ENCODE assay signal across 8 mouse cellular contexts in genomic region chr3:104441435-104441834, GRCm38 (mm10).
DNase-seq lines count a peak whose midpoint lies in the region; ATAC-seq lines count a peak whose summit lies in the region.

No protein-coding gene starts in this region.

- H3K9me3 ChIP-seq in embryonic facial prominence, embryonic 10.5 days: no peaks in the 10 kb centered on the region
- no peaks in the 10 kb centered on the region for H3K9me3 ChIP-seq in limb, embryonic 10.5 days (replicated peaks)
- H3K9me3 ChIP-seq in midbrain, embryonic 13.5 days: no peaks in the 10 kb centered on the region

- 82% methylated on average over 7 of the region's 7 CpGs for WGBS in embryonic facial prominence, embryonic 10.5 days
- 68% methylated on average over 7 of the region's 7 CpGs for WGBS in limb, embryonic 10.5 days
- WGBS in midbrain, embryonic 13.5 days: 92% methylated on average over 7 of the region's 7 CpGs

- H3K4me2 ChIP-seq in midbrain, embryonic 13.5 days (replicated peaks): peak overlapping the region; percentile 47

- DNase-seq in embryo, embryonic 9.5 days (ENCODE audit: extremely low spot score): peak; percentile 14
- no peak for DNase-seq in embryo, embryonic 10.5 days (ENCODE audit: low spot score)
- DNase-seq in embryonic facial prominence, embryonic 10.5 days (ENCODE audit: low spot score): no peak
- DNase-seq in limb, embryonic 10.5 days (ENCODE audit: low spot score): no peak
- no peak for DNase-seq in left cerebral cortex, adult 18-20 months (ENCODE audit: low spot score in 2 of 2)
- no peak for DNase-seq in right cerebral cortex, postnatal 36 days (ENCODE audit: low spot score in 2 of 2)
- DNase-seq in right cerebral cortex, postnatal 10 days (ENCODE audit: low spot score in 2 of 2): no peak

- H3K4me3 ChIP-seq in embryonic facial prominence, embryonic 10.5 days: no peak overlapping the region
- peak overlapping the region; percentile 41 for H3K4me3 ChIP-seq in limb, embryonic 10.5 days
- H3K4me3 ChIP-seq in midbrain, embryonic 13.5 days (replicated peaks): peak overlapping the region; percentile 20; the same call in 1 of the 2 replicates

- no peaks in the 10 kb centered on the region for H3K36me3 ChIP-seq in embryonic facial prominence, embryonic 10.5 days (replicated peaks)
- no peaks in the 10 kb centered on the region for H3K36me3 ChIP-seq in limb, embryonic 10.5 days
- no peaks in the 10 kb centered on the region for H3K36me3 ChIP-seq in midbrain, embryonic 13.5 days

- H3K4me1 ChIP-seq in embryonic facial prominence, embryonic 10.5 days: peaks cover 19% of the 10 kb centered on the region
- peaks cover 12% of the 10 kb centered on the region for H3K4me1 ChIP-seq in limb, embryonic 10.5 days
- peaks cover 12% of the 10 kb centered on the region; the same call in 1 of the 2 replicates for H3K4me1 ChIP-seq in midbrain, embryonic 13.5 days (replicated peaks)

- no peaks in the 10 kb centered on the region for H3K27me3 ChIP-seq in embryonic facial prominence, embryonic 10.5 days (replicated peaks; ENCODE audit: low read depth, poor library complexity, severe bottlenecking)
- no peaks in the 10 kb centered on the region for H3K27me3 ChIP-seq in limb, embryonic 10.5 days (ENCODE audit: low read depth, poor library complexity, severe bottlenecking)
- no peaks in the 10 kb centered on the region for H3K27me3 ChIP-seq in midbrain, embryonic 13.5 days

- H3K27ac ChIP-seq in embryonic facial prominence, embryonic 10.5 days (replicated peaks): peak overlapping the region; percentile 93
- peak overlapping the region; percentile 92 for H3K27ac ChIP-seq in limb, embryonic 10.5 days
- no peak overlapping the region for H3K27ac ChIP-seq in midbrain, embryonic 13.5 days

- peak; percentile 31; the same call in 1 of the 2 replicates for ATAC-seq in midbrain, embryonic 13.5 days

- no peak overlapping the region for H3K9ac ChIP-seq in midbrain, embryonic 13.5 days (replicated peaks)
